Comparison of ENCODE assay signal across 14 mouse cellular contexts in the genomic region with DNA sequence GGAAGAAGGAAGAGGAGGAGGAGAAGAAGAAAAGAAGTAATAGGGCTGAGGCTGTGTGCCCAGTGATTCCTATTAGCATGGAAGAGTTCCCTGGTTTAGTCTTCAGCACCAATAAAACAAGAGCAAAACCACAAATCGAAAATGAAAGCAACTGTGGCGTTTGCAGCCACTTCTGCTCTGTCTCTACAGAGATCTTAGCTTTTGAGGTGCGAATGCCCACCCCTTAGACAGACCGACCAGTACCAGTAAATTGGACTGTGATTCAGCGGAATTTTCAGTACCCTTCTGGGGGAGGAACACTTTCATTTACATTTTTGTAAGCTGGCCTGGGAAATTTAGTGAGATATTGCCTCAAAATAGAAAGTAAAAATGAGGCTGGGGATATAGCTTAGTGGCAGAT. TPM values are rescaled to one million over a fixed set of nuclear protein-coding genes. Genes with fewer than 3 reads are reported as not detected.
A peak's percentile ranks its signal among the peaks of the same experiment; 100 is the strongest.
DNase-seq lines count a peak whose midpoint lies in the region; ATAC-seq and TF ChIP-seq lines count a peak whose summit lies in the region.
"Had no signal": no experiment of that assay in that cellular context is flagged by ENCODE, and none has a peak within 500 bp of the region (broad histone marks: within the 10 kb centered on the region; RNA-seq: fewer than 3 reads in every experiment).

No protein-coding gene starts in this region.

- H3K4me3 ChIP-seq in liver, embryonic 13.5 days (replicated peaks) = 0 out of 2 replicates have a peak overlapping the region, but pooled peaks have one; percentile 6
- H3K4me3 ChIP-seq in myocyte = no peak overlapping the region
- no peak overlapping the region for H3K4me3 ChIP-seq in layer of hippocampus, adult 2 months
- H3K4me3 ChIP-seq: hindbrain, embryonic 12.5 days had no signal

- no peaks in the 10 kb centered on the region for H3K9me3 ChIP-seq in liver, embryonic 13.5 days (replicated peaks)
- H3K9me3 ChIP-seq: hindbrain, embryonic 12.5 days had no signal

- peaks cover 13% of the 10 kb centered on the region for H3K4me1 ChIP-seq in liver, embryonic 13.5 days (replicated peaks)
- H3K4me1 ChIP-seq: hindbrain, embryonic 12.5 days had no signal

- ATAC-seq in liver, embryonic 13.5 days (ENCODE audit: low read depth) = no peak
- ATAC-seq in CD4-positive, CD25-positive, alpha-beta regulatory T cell, adult 4 months = peak; percentile 94
- ATAC-seq in hematopoietic stem cell, adult 5-6 weeks (replicated peaks in 1 of 2; ENCODE audit: insufficient read depth in 1 of 2, low FRiP score in 2 of 2, low TSS enrichment in 1 of 2, low read depth in 1 of 2, poor library complexity in 2 of 2, severe bottlenecking in 2 of 2) = peak; percentile 78 to 88
- ATAC-seq: lung, postnatal 0 days; midbrain, embryonic 16.5 days had no signal

- H3K79me2 ChIP-seq in myocyte (ENCODE audit: control insufficient read depth, insufficient read depth) = no peaks in the 10 kb centered on the region

- peak overlapping the region; percentile 13; the same call in 1 of the 2 replicates for H3K4me2 ChIP-seq in liver, embryonic 13.5 days
- H3K4me2 ChIP-seq in myocyte (ENCODE audit: low read depth) = peak overlapping the region; percentile 31
- H3K4me2 ChIP-seq: hindbrain, embryonic 12.5 days had no signal

- no peaks in the 10 kb centered on the region; the same call in 1 of the 2 replicates for H3K36me3 ChIP-seq in liver, embryonic 13.5 days
- no peaks in the 10 kb centered on the region for H3K36me3 ChIP-seq in myocyte (ENCODE audit: control insufficient read depth, insufficient read depth)

- DNase-seq in liver, embryonic 13.5 days = no peak
- no peak for DNase-seq in liver
- no peak for DNase-seq in cerebellum, postnatal 14 days
- DNase-seq in cerebellum, postnatal 4 days (ENCODE audit: low spot score in 2 of 2) = no peak
- DNase-seq in layer of hippocampus, adult 2 months (ENCODE audit: low spot score in 2 of 2) = no peak
- DNase-seq: cerebellum, adult 9-11 months; kidney, adult 2 months; layer of hippocampus, adult 9-11 months had no signal

- WGBS in liver, embryonic 13.5 days (ENCODE audit: insufficient replicate concordance) = 60% methylated on average over 5 of the region's 5 CpGs

- peak overlapping the region; percentile 8; the same call in 1 of the 2 replicates for H3K9ac ChIP-seq in liver, embryonic 13.5 days
- H3K9ac ChIP-seq: hindbrain, embryonic 12.5 days had no signal

- H3K27ac ChIP-seq in liver, embryonic 13.5 days = no peak overlapping the region
- H3K27ac ChIP-seq in layer of hippocampus, adult 2 months = no peak overlapping the region
- H3K27ac ChIP-seq: hindbrain, embryonic 12.5 days had no signal

- TF ChIP-seq CTCF in layer of hippocampus, adult 2 months (conservative IDR thresholded peaks at IDR 0.05) = no peak

- no peak for TF ChIP-seq POLR2A in myocyte (IDR thresholded peaks at IDR 0.05; ENCODE audit: insufficient read length, low read depth)

- no peaks in the 10 kb centered on the region for H3K27me3 ChIP-seq in liver, embryonic 13.5 days
- no peaks in the 10 kb centered on the region for H3K27me3 ChIP-seq in myocyte (ENCODE audit: control insufficient read depth, insufficient read depth, insufficient read length)
- H3K27me3 ChIP-seq: hindbrain, embryonic 12.5 days had no signal

- H3ac ChIP-seq in myocyte (ENCODE audit: control insufficient read depth, insufficient read length) = no peak overlapping the region

TF ChIP-seq in myocyte, 11 proteins besides CTCF, POLR2A, EP300 and RAD21:
- no peak for TF ChIP-seq SRF (IDR thresholded peaks at IDR 0.05; ENCODE audit: control insufficient read depth, insufficient read length, low read depth)
- TF ChIP-seq CEBPB (IDR thresholded peaks at IDR 0.05; ENCODE audit: insufficient read depth, poor library complexity, severe bottlenecking) = no peak
- no peak for TF ChIP-seq TCF3 (IDR thresholded peaks at IDR 0.05; ENCODE audit: insufficient read length, low read depth)
- no peak for TF ChIP-seq MYOD1 (IDR thresholded peaks at IDR 0.05; ENCODE audit: control insufficient read depth in 1 of 3, insufficient read length in 2 of 3, low read depth in 2 of 3)
- TF ChIP-seq E2F4 (IDR thresholded peaks at IDR 0.05; ENCODE audit: insufficient read depth) = no peak
- no peak for TF ChIP-seq MYOG (IDR thresholded peaks at IDR 0.05; ENCODE audit: control insufficient read depth in 1 of 3, insufficient read depth in 1 of 3, insufficient read length in 2 of 3, low read depth in 2 of 3)
- no peak for TF ChIP-seq POLR2AphosphoS2 (IDR thresholded peaks at IDR 0.05; ENCODE audit: insufficient read length, low read depth)
- TF ChIP-seq MAX (IDR thresholded peaks at IDR 0.05; ENCODE audit: low read depth) = no peak
- no peak for TF ChIP-seq TCF12 (IDR thresholded peaks at IDR 0.05; ENCODE audit: insufficient read depth, poor library complexity, severe bottlenecking)
- TF ChIP-seq REST (IDR thresholded peaks at IDR 0.05; ENCODE audit: insufficient read depth, insufficient read length) = no peak
- no peak for TF ChIP-seq USF1 (IDR thresholded peaks at IDR 0.05; ENCODE audit: low read depth)

RNA-seq across cellular contexts. Expression of gene Zbtb8a, which starts 12.7 kb away (rescaled TPM):
- polyA plus RNA-seq in liver, embryonic 13.5 days (2015; fragmentation: Nextera tagmentation; extraction: Ambion mirVana) = 2.4 and 2.7 TPM in 2 replicates
- polyA plus RNA-seq in CD4-positive, CD25-positive, alpha-beta regulatory T cell, adult 4 months (2017; shearing (Covaris generic)) = 1 to 10 TPM; 9.6 to 9.8 TPM
- 8.1 and 12.2 TPM in 2 replicates for total RNA-seq in hematopoietic stem cell, adult 5-6 weeks (2017)
- 5.8 TPM for polyA plus RNA-seq in myocyte (2012; fragmentation: generic; extraction: Trizol)
- 1 to 10 TPM; 4.1 TPM for total RNA-seq in layer of hippocampus, adult 2 months (2021)

RNA-seq across cellular contexts. Expression of gene Zbtb8os, which starts 29.7 kb away (rescaled TPM):
- polyA plus RNA-seq in liver, embryonic 13.5 days (2015; fragmentation: Nextera tagmentation; extraction: Ambion mirVana) = 30.4 and 34.6 TPM in 2 replicates
- polyA plus RNA-seq in CD4-positive, CD25-positive, alpha-beta regulatory T cell, adult 4 months (2017; shearing (Covaris generic)) = 10 to 100 TPM; 79.6 to 86.0 TPM
- total RNA-seq in hematopoietic stem cell, adult 5-6 weeks (2017) = 89.1 and 106 TPM in 2 replicates
- 34.5 TPM for polyA plus RNA-seq in myocyte (2012; fragmentation: generic; extraction: Trizol)
- 10 to 100 TPM; 31.8 to 32.3 TPM for total RNA-seq in layer of hippocampus, adult 2 months (2021)

RNA-seq across cellular contexts. Expression of gene Rbbp4, which starts 30.1 kb away (rescaled TPM):
- 290 and 339 TPM in 2 replicates for polyA plus RNA-seq in liver, embryonic 13.5 days (2015; fragmentation: Nextera tagmentation; extraction: Ambion mirVana)
- 100 to 1,000 TPM; 252 to 315 TPM for polyA plus RNA-seq in CD4-positive, CD25-positive, alpha-beta regulatory T cell, adult 4 months (2017; shearing (Covaris generic))
- total RNA-seq in hematopoietic stem cell, adult 5-6 weeks (2017) = 118 and 128 TPM in 2 replicates
- polyA plus RNA-seq in myocyte (2012; fragmentation: generic; extraction: Trizol) = 137 TPM
- 100 to 1,000 TPM; 117 to 130 TPM for total RNA-seq in layer of hippocampus, adult 2 months (2021)
